Mouse (Mus musculus): ENCODE measurements around the gene Tm4sf4.
A peak's percentile ranks its signal among the peaks of the same experiment; 100 is the strongest.

DNA sequence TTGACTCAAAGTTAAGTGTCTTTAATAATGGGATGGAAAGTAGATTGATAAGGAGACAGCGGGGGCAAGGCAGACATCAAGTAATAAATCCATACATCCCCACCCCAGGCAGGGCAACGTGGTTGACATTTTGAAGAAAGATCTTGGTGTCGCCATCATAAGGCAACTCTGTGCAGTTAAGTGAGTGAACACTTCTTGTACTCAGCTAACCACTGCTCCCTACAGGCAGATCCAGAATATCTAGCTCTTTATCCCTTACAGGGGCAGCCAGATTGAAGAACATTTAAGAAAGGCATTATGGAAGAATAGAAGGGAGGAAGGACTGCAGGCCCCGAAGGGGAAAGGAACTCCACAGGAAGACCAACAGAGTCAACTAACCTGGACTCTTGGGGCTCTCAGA lies 4.4 kb downstream of the Tm4sf4 start:
- TF ChIP-seq RCOR1 (conservative IDR thresholded peaks at IDR 0.05; ENCODE audit: low read depth, low read length) (no peak), MYC (IDR thresholded peaks at IDR 0.05; ENCODE audit: low read depth, low read length) (no peak), CHD2 (IDR thresholded peaks at IDR 0.05; ENCODE audit: low read length) (no peak), MAZ (IDR thresholded peaks at IDR 0.05; ENCODE audit: low read depth, low read length) (no peak), CTCF (conservative IDR thresholded peaks at IDR 0.05 in 1 of 2, IDR thresholded peaks at IDR 0.05 in 1 of 2; ENCODE audit: low read depth in 2 of 2, low read length in 2 of 2) (peak in 1 of 2 experiments; percentile 59; a peak in 2 of 4 replicates), EP300 (IDR thresholded peaks at IDR 0.05; ENCODE audit: low read length) (no peak), POLR2A (IDR thresholded peaks at IDR 0.05; ENCODE audit: low read depth, low read length) (no peak), ZKSCAN1 (IDR thresholded peaks at IDR 0.05; ENCODE audit: borderline replicate concordance, low read depth, low read length) (no peak)

Data from CH12.LX (cell line).